Mouse (Mus musculus): ENCODE results near the gene Sfxn3. TPM values are rescaled to one million over a fixed set of nuclear protein-coding genes. Genes with fewer than 3 reads are reported as not detected.

Sfxn3 gene
- polyA plus RNA-seq, 1 experiment from 2014 or later: 19.2 TPM

- H3K4me1 ChIP-seq (replicated peaks): peaks cover 26% of the 10 kb centered on the region
- WGBS: 81% methylated on average over 12 of the region's 12 CpGs
- no peak for ATAC-seq (ENCODE audit: insufficient number of reproducible peaks, insufficient read depth, low FRiP score, low TSS enrichment, low read depth)
- H3K9ac ChIP-seq (replicated peaks): no peak overlapping the region
- no peaks in the 10 kb centered on the region for H3K9me3 ChIP-seq
- no peak overlapping the region for H3K27ac ChIP-seq
- peak overlapping the region; percentile 49 for H3K4me3 ChIP-seq (replicated peaks)
- peaks cover 42% of the 10 kb centered on the region for H3K36me3 ChIP-seq
- H3K27me3 ChIP-seq: peaks cover 35% of the 10 kb centered on the region
- H3K4me2 ChIP-seq: peak overlapping the region; percentile 77
These were observed 1.5 kb downstream of the Sfxn3 start for GRCm38 (mm10) chr19:45048644-45049365.

GRCm38 (mm10) chr19:45049523-45049922, 2.2 kb downstream of the Sfxn3 start:
- Histone ChIP-seq H3K36me3 (peaks cover 49% of the 10 kb centered on the region), H3K27me3 (peaks cover 30% of the 10 kb centered on the region), H3K4me3 (replicated peaks) (no peak overlapping the region), H3K27ac (no peak overlapping the region), H3K4me2 (no peak overlapping the region), H3K9me3 (no peaks in the 10 kb centered on the region), H3K4me1 (replicated peaks) (peaks cover 26% of the 10 kb centered on the region), H3K9ac (replicated peaks) (no peak overlapping the region)
- ATAC-seq (ENCODE audit: insufficient number of reproducible peaks, insufficient read depth, low FRiP score, low TSS enrichment, low read depth): no peak
- 77% methylated on average over 9 of the region's 9 CpGs for WGBS

DNA sequence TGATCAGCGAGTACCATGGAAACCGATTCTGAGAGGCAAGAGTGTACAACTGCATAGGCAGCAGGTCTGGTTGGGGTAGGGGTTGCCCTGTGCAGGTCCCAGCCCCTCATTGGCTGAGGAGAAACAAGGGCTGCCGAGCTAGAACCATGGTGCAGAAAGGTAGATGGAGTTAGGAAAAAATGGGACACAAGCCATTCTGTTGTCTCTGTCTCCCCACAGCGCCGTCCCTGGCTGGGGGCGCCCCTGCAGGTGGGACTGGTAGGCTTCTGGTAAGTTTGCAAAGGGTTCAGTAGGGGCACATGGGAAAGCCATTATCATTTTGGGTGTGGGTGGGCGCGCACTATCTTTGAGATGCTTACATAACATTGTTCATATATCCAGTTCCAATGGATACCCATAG, 6.1 kb downstream of the Sfxn3 start:
- 87% methylated on average over 8 of the region's 8 CpGs for WGBS
- H3K4me3 ChIP-seq (replicated peaks): no peak overlapping the region
- peaks cover 55% of the 10 kb centered on the region for H3K36me3 ChIP-seq
- ATAC-seq (ENCODE audit: insufficient number of reproducible peaks, insufficient read depth, low FRiP score, low TSS enrichment, low read depth): no peak
- H3K9ac ChIP-seq (replicated peaks): no peak overlapping the region
- no peak overlapping the region for H3K4me2 ChIP-seq
- H3K4me1 ChIP-seq (replicated peaks): peaks cover 23% of the 10 kb centered on the region
- no peaks in the 10 kb centered on the region for H3K9me3 ChIP-seq
- no peak overlapping the region for H3K27ac ChIP-seq
- H3K27me3 ChIP-seq: peaks cover 1% of the 10 kb centered on the region; the same call in 1 of the 2 replicates

DNA sequence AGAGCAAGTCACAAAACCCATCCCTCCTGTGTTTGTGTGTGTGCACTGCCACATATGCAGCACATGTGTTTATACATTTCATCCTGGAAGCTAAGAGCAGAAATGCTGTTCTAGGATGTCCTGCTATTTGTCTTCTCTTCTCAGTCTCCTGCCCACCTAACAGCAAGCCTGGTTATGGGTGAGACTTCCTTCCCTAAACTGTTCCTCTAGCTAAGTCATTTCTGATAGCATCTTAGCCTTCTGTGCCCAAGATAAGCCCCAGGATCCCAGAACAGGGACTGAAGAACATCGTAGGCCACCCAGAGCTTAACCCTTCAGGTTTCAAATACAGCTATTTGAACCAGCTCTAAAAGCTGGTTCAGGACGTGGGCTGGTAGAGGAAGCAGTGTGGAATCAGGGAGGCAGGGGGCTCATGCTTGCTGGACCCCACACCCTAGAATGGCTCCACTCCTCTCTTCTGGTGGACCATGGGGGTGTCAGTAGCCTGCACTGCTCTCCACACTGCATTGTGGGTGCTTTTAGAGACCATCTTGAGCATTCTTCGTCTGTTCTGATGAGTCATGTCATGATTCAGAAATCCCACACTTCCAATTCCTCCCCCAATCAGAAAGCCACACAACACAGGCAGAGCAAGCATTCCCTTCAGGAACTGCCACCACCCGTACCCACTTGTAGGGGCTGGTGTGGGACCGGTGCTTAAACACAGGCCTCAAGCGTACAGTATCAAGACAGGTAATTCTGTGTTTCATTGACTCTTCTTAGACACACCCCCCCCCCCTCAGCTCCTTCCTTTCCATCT, 7.8 kb downstream of the Sfxn3 start:
- H3K27ac ChIP-seq: no peak overlapping the region
- H3K9me3 ChIP-seq: no peaks in the 10 kb centered on the region
- no peak for ATAC-seq (ENCODE audit: insufficient number of reproducible peaks, insufficient read depth, low FRiP score, low TSS enrichment, low read depth)
- no peak overlapping the region for H3K4me2 ChIP-seq
- H3K36me3 ChIP-seq: peaks cover 47% of the 10 kb centered on the region
- H3K4me1 ChIP-seq (replicated peaks): peaks cover 22% of the 10 kb centered on the region
- no peaks in the 10 kb centered on the region for H3K27me3 ChIP-seq
- no peak overlapping the region for H3K9ac ChIP-seq (replicated peaks)
- H3K4me3 ChIP-seq (replicated peaks): no peak overlapping the region
- 82% methylated on average over 6 of the region's 6 CpGs for WGBS

DNA sequence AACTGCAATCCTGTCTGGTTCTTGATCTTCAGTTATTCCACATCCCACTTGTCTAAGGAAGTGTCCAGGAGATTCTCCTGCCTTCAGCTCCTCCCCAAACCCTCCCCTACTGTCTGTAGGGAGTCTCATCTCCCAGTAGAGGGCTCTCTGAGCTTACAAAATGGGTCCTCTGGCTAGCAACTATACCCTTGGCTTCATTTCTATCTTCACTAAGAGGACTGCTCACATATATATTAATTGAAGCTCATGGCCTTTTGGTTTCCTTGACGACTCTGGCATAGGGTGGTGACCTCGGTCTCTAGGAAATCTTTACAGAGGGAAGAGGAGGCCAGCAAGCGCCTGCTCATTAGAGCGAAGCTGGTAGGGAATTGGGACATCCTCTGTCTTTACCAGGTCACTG, 9.1 kb downstream of the Sfxn3 start:
- Histone ChIP-seq H3K4me2 (peak overlapping the region; percentile 63; the same call in 1 of the 2 replicates), H3K9ac (replicated peaks) (no peak overlapping the region), H3K27me3 (no peaks in the 10 kb centered on the region), H3K9me3 (no peaks in the 10 kb centered on the region), H3K36me3 (peaks cover 37% of the 10 kb centered on the region), H3K4me1 (replicated peaks) (peaks cover 22% of the 10 kb centered on the region), H3K27ac (peak overlapping the region; percentile 98; the same call in 1 of the 2 replicates), H3K4me3 (replicated peaks) (no peak overlapping the region)
- 52% methylated on average over 4 of the region's 4 CpGs for WGBS
- ATAC-seq (ENCODE audit: insufficient number of reproducible peaks, insufficient read depth, low FRiP score, low TSS enrichment, low read depth): no peak

- WGBS: 77% methylated on average over 7 of the region's 7 CpGs
- Histone ChIP-seq H3K9ac (replicated peaks) (peak overlapping the region; percentile 47), H3K4me2 (peak overlapping the region; percentile 63), H3K36me3 (peaks cover 30% of the 10 kb centered on the region), H3K4me1 (replicated peaks) (peaks cover 22% of the 10 kb centered on the region), H3K9me3 (no peaks in the 10 kb centered on the region), H3K4me3 (replicated peaks) (peak overlapping the region; percentile 56), H3K27ac (peak overlapping the region; percentile 98), H3K27me3 (no peaks in the 10 kb centered on the region)
- no peak for ATAC-seq (ENCODE audit: insufficient number of reproducible peaks, insufficient read depth, low FRiP score, low TSS enrichment, low read depth)
These were observed 9.8 kb downstream of the Sfxn3 start for GRCm38 (mm10) chr19:45056908-45057698.

GRCm38 (mm10) chr19:45057724-45058112, 10.4 kb downstream of the Sfxn3 start:
- 42% methylated on average over 7 of the region's 7 CpGs for WGBS
- no peaks in the 10 kb centered on the region for H3K9me3 ChIP-seq
- H3K4me1 ChIP-seq (replicated peaks): peaks cover 22% of the 10 kb centered on the region
- no peak for ATAC-seq (ENCODE audit: insufficient number of reproducible peaks, insufficient read depth, low FRiP score, low TSS enrichment, low read depth)
- H3K4me3 ChIP-seq (replicated peaks): peak overlapping the region; percentile 56
- H3K27me3 ChIP-seq: no peaks in the 10 kb centered on the region; the same call in 1 of the 2 replicates
- peak overlapping the region; percentile 47 for H3K9ac ChIP-seq (replicated peaks)
- H3K27ac ChIP-seq: peak overlapping the region; percentile 98
- H3K36me3 ChIP-seq: peaks cover 24% of the 10 kb centered on the region
- peak overlapping the region; percentile 63 for H3K4me2 ChIP-seq

- Histone ChIP-seq H3K9ac (replicated peaks) (peak overlapping the region; percentile 81), H3K9me3 (no peaks in the 10 kb centered on the region), H3K4me1 (replicated peaks) (peaks cover 22% of the 10 kb centered on the region), H3K4me3 (replicated peaks) (peak overlapping the region; percentile 56), H3K4me2 (peak overlapping the region; percentile 63), H3K27me3 (no peaks in the 10 kb centered on the region; the same call in 1 of the 2 replicates), H3K27ac (peak overlapping the region; percentile 98), H3K36me3 (peaks cover 18% of the 10 kb centered on the region)
- WGBS: under 1% methylated on average over 34 of the region's 34 CpGs
- peak; percentile 96 for ATAC-seq (ENCODE audit: insufficient number of reproducible peaks, insufficient read depth, low FRiP score, low TSS enrichment, low read depth)
These were observed 11.0 kb downstream of the Sfxn3 start for GRCm38 (mm10) chr19:45058113-45058839.

- ATAC-seq (ENCODE audit: insufficient number of reproducible peaks, insufficient read depth, low FRiP score, low TSS enrichment, low read depth): peak; percentile 23
- Histone ChIP-seq H3K4me3 (replicated peaks) (peak overlapping the region; percentile 56), H3K27ac (peak overlapping the region; percentile 98), H3K9me3 (no peaks in the 10 kb centered on the region), H3K27me3 (peaks cover 3% of the 10 kb centered on the region), H3K36me3 (peaks cover 12% of the 10 kb centered on the region; the same call in 1 of the 2 replicates), H3K9ac (replicated peaks) (peak overlapping the region; percentile 81), H3K4me1 (replicated peaks) (peaks cover 22% of the 10 kb centered on the region), H3K4me2 (peak overlapping the region; percentile 63)
- WGBS: under 1% methylated on average over 14 of the region's 14 CpGs
These were observed 11.5 kb downstream of the Sfxn3 start for GRCm38 (mm10) chr19:45058841-45059240.

GRCm38 (mm10) chr19:45063565-45064292, 16.4 kb downstream of the Sfxn3 start:
- H3K27me3 ChIP-seq: peaks cover 52% of the 10 kb centered on the region
- 45% methylated on average over 20 of the region's 20 CpGs for whole genome bisulfite sequencing

More at GRCm38 (mm10) chr19:45063565-45064292, 16.4 kb downstream of the Sfxn3 start:
- H3K9ac ChIP-seq (replicated peaks): 0 out of 2 replicates have a peak overlapping the region, but pooled peaks have one; percentile 24
- H3K4me3 ChIP-seq (replicated peaks): no peak overlapping the region
- no peak for ATAC-seq (ENCODE audit: insufficient number of reproducible peaks, insufficient read depth, low FRiP score, low TSS enrichment, low read depth)
- H3K9me3 ChIP-seq: no peaks in the 10 kb centered on the region
- H3K4me1 ChIP-seq (replicated peaks): peaks cover 11% of the 10 kb centered on the region
- H3K36me3 ChIP-seq: no peaks in the 10 kb centered on the region
- peak overlapping the region; percentile 36; the same call in 1 of the 2 replicates for H3K4me2 ChIP-seq
- H3K27ac ChIP-seq: no peak overlapping the region

Data from limb, embryonic 12.5 days (tissue).